Mouse (Mus musculus): Measurements from ENCODE around the gene Rplp2. TPM values are rescaled to one million over a fixed set of nuclear protein-coding genes. Genes with fewer than 3 reads are reported as not detected.

The Rplp2 gene
- polyA plus RNA-seq, 1 experiment from 2014 or later: 766 TPM

- Histone ChIP-seq H3K36me3 (ENCODE audit: inconsistent target) (peaks cover 17% of the 10 kb centered on the region; the same call in 1 of the 2 replicates), H3K27ac (no peak overlapping the region), H3K79me2 (ENCODE audit: inconsistent target) (peaks cover 74% of the 10 kb centered on the region), H3K4me3 (ENCODE audit: inconsistent target) (no peak overlapping the region)
- 90% methylated on average over 6 of the region's 6 CpGs for WGBS (ENCODE audit: missing documents)
These were observed 25.6 kb downstream of the Rplp2 start for GRCm38 (mm10) chr7:141472763-141473162.

- Histone ChIP-seq H3K27ac (no peak overlapping the region), H3K36me3 (ENCODE audit: inconsistent target) (peaks cover 17% of the 10 kb centered on the region; the same call in 1 of the 2 replicates), H3K79me2 (ENCODE audit: inconsistent target) (peaks cover 72% of the 10 kb centered on the region), H3K4me3 (ENCODE audit: inconsistent target) (peak overlapping the region; percentile 91)
- 8% methylated on average over 5 of the region's 5 CpGs for WGBS (ENCODE audit: missing documents)
These were observed 27.0 kb downstream of the Rplp2 start for GRCm38 (mm10) chr7:141474160-141474559.

- Histone ChIP-seq H3K27ac (peak within 1 kb of the TSS; percentile 90), H3K79me2 (ENCODE audit: inconsistent target) (peaks cover 64% of the 10 kb centered on the region), H3K36me3 (ENCODE audit: inconsistent target) (peaks cover 14% of the 10 kb centered on the region; the same call in 1 of the 2 replicates), H3K4me3 (ENCODE audit: inconsistent target) (peak within 1 kb of the TSS; percentile 91)
- 1% methylated on average over 87 of the region's 87 CpGs for WGBS (ENCODE audit: missing documents)
These were observed 28.0 kb downstream of the Rplp2 start, which contains the start of the genes Polr2l and Tspan4 for GRCm38 (mm10) chr7:141475011-141475804. Gene Polr2l, minus strand, starts transcription at chr7:141475132. Gene Tspan4, plus strand, starts transcription at chr7:141475240.

- H3K79me2 ChIP-seq (ENCODE audit: inconsistent target): peaks cover 62% of the 10 kb centered on the region
- peak overlapping the region; percentile 90 for H3K27ac ChIP-seq
- H3K36me3 ChIP-seq (ENCODE audit: inconsistent target): peaks cover 10% of the 10 kb centered on the region; the same call in 1 of the 2 replicates
- H3K4me3 ChIP-seq (ENCODE audit: inconsistent target): peak overlapping the region; percentile 69
- WGBS (ENCODE audit: missing documents): 0% methylated on average over 12 of the region's 12 CpGs
These were observed 28.6 kb downstream of the Rplp2 start for GRCm38 (mm10) chr7:141475805-141476158.

- 1% methylated on average over 16 of the region's 17 CpGs for WGBS (ENCODE audit: missing documents)
- peak overlapping the region; percentile 69 for H3K4me3 ChIP-seq (ENCODE audit: inconsistent target)
- peaks cover 5% of the 10 kb centered on the region; the same call in 1 of the 2 replicates for H3K36me3 ChIP-seq (ENCODE audit: inconsistent target)
- peak overlapping the region; percentile 90 for H3K27ac ChIP-seq
- H3K79me2 ChIP-seq (ENCODE audit: inconsistent target): peaks cover 64% of the 10 kb centered on the region
These were observed 29.2 kb downstream of the Rplp2 start for GRCm38 (mm10) chr7:141476226-141476980.

GRCm38 (mm10) chr7:141476981-141477370, 29.8 kb downstream of the Rplp2 start:
- Histone ChIP-seq H3K36me3 (ENCODE audit: inconsistent target) (peaks cover 5% of the 10 kb centered on the region; the same call in 1 of the 2 replicates), H3K4me3 (ENCODE audit: inconsistent target) (peak overlapping the region; percentile 69), H3K79me2 (ENCODE audit: inconsistent target) (peaks cover 66% of the 10 kb centered on the region), H3K27ac (peak overlapping the region; percentile 90)
- WGBS (ENCODE audit: missing documents): 0% methylated on average over 7 of the region's 7 CpGs

- WGBS (ENCODE audit: missing documents): 10% methylated on average over 4 of the region's 4 CpGs
- peaks cover 64% of the 10 kb centered on the region for H3K79me2 ChIP-seq (ENCODE audit: inconsistent target)
- H3K4me3 ChIP-seq (ENCODE audit: inconsistent target): peak overlapping the region; percentile 69; the same call in 1 of the 2 replicates
- peak overlapping the region; percentile 90 for H3K27ac ChIP-seq
- H3K36me3 ChIP-seq (ENCODE audit: inconsistent target): 0 out of 2 replicates have a peak, but pooled peaks cover 4% of the 10 kb centered on the region
These were observed 30.6 kb downstream of the Rplp2 start for GRCm38 (mm10) chr7:141477578-141478269.

GRCm38 (mm10) chr7:141478270-141478748, 31.1 kb downstream of the Rplp2 start:
- H3K4me3 ChIP-seq (ENCODE audit: inconsistent target): no peak overlapping the region
- H3K79me2 ChIP-seq (ENCODE audit: inconsistent target): peaks cover 63% of the 10 kb centered on the region
- no peak overlapping the region for H3K27ac ChIP-seq
- peaks cover 5% of the 10 kb centered on the region; the same call in 1 of the 2 replicates for H3K36me3 ChIP-seq (ENCODE audit: inconsistent target)
- WGBS (ENCODE audit: missing documents): 43% methylated on average over 5 of the region's 5 CpGs

- Histone ChIP-seq H3K4me3 (ENCODE audit: inconsistent target) (no peak overlapping the region), H3K27ac (no peak overlapping the region), H3K36me3 (ENCODE audit: inconsistent target) (peaks cover 30% of the 10 kb centered on the region; the same call in 1 of the 2 replicates), H3K79me2 (ENCODE audit: inconsistent target) (peaks cover 59% of the 10 kb centered on the region)
- 26% methylated on average over 10 of the region's 10 CpGs for WGBS (ENCODE audit: missing documents)
These were observed 33.8 kb downstream of the Rplp2 start for GRCm38 (mm10) chr7:141480842-141481497.

GRCm38 (mm10) chr7:141481498-141482401, 34.6 kb downstream of the Rplp2 start:
- 22% methylated on average over 74 of the region's 81 CpGs for WGBS (ENCODE audit: missing documents)
- peaks cover 54% of the 10 kb centered on the region for H3K79me2 ChIP-seq (ENCODE audit: inconsistent target)
- H3K36me3 ChIP-seq (ENCODE audit: inconsistent target): peaks cover 38% of the 10 kb centered on the region; the same call in 1 of the 2 replicates
- H3K27ac ChIP-seq: no peak overlapping the region
- no peak overlapping the region for H3K4me3 ChIP-seq (ENCODE audit: inconsistent target)

- Histone ChIP-seq H3K4me3 (ENCODE audit: inconsistent target) (no peak overlapping the region), H3K79me2 (ENCODE audit: inconsistent target) (peaks cover 49% of the 10 kb centered on the region), H3K27ac (no peak overlapping the region), H3K36me3 (ENCODE audit: inconsistent target) (peaks cover 45% of the 10 kb centered on the region; the same call in 1 of the 2 replicates)
- WGBS (ENCODE audit: missing documents): 86% methylated on average over 11 of the region's 11 CpGs
These were observed 35.4 kb downstream of the Rplp2 start for GRCm38 (mm10) chr7:141482531-141483024.

GRCm38 (mm10) chr7:141483114-141483653, 36.0 kb downstream of the Rplp2 start:
- WGBS (ENCODE audit: missing documents): 100% methylated on average over 4 of the region's 6 CpGs
- no peak overlapping the region for H3K4me3 ChIP-seq (ENCODE audit: inconsistent target)
- no peak overlapping the region for H3K27ac ChIP-seq
- H3K36me3 ChIP-seq (ENCODE audit: inconsistent target): peaks cover 45% of the 10 kb centered on the region; the same call in 1 of the 2 replicates
- H3K79me2 ChIP-seq (ENCODE audit: inconsistent target): peaks cover 43% of the 10 kb centered on the region

Data from macrophage (primary cell).